Mouse (Mus musculus) stomach, postnatal 0 days (tissue): ENCODE measurements around the gene Rnf181. TPM values are rescaled to one million over a fixed set of nuclear protein-coding genes. Genes with fewer than 3 reads are reported as not detected.
A peak's percentile ranks its signal among the peaks of the same experiment; 100 is the strongest.

Experiments
- ATAC-seq: fragments of 200-750 bp; cut with Nextera tagmentation; 2 replicates; pipeline ENCODE4 v1.8.0; 2017; ENCODE audit not compliant: low FRiP score, low TSS enrichment
- DNase-seq: peaks from one replicate; pipeline ENCODE4 v3.0.0-alpha.2; 2016; ENCODE audit warnings: low spot score
- H3K27ac ChIP-seq: fragments of 300-500 bp; sonication (generic); replicated peaks from 2 replicates; pipeline ENCODE4 v1.5.1; 2014; ENCODE audit warnings: mild to moderate bottlenecking, control low read depth
- H3K27me3 ChIP-seq: fragments of 300-500 bp; sonication (generic); 2 replicates; pipeline ENCODE4 v1.6.1; 2014; ENCODE audit warnings: low read length; ENCODE audit not compliant: control insufficient read depth, insufficient read depth
- H3K36me3 ChIP-seq: fragments of 300-500 bp; sonication (generic); 2 replicates; pipeline ENCODE4 v1.6.1; 2014; ENCODE audit warnings: low read length, mixed read lengths; ENCODE audit not compliant: control insufficient read depth, insufficient read depth
- H3K4me1 ChIP-seq: fragments of 300-500 bp; sonication (generic); replicated peaks from 2 replicates; pipeline ENCODE4 v1.6.1; 2014; ENCODE audit warnings: antibody characterized with exemption; ENCODE audit not compliant: control insufficient read depth, insufficient read depth
- H3K4me2 ChIP-seq: fragments of 300-500 bp; sonication (generic); replicated peaks from 2 replicates; pipeline ENCODE4 v1.6.1; 2014; ENCODE audit warnings: low read depth, mild to moderate bottlenecking, control low read depth, moderate library complexity
- H3K4me3 ChIP-seq: fragments of 300-500 bp; sonication (generic); 2 replicates; pipeline ENCODE4 v1.5.1; 2014; ENCODE audit warnings: low read depth, low read length, control low read depth
- H3K9ac ChIP-seq: fragments of 300-500 bp; sonication (generic); 2 replicates; pipeline ENCODE4 v1.6.1; 2014; ENCODE audit warnings: mild to moderate bottlenecking, low read length, control low read depth, mixed read lengths
- H3K9me3 ChIP-seq: fragments of 300-500 bp; sonication (generic); 2 replicates; pipeline ENCODE4 v1.6.1; 2016; ENCODE audit warnings: low read length; ENCODE audit not compliant: control insufficient read depth
- CTCF ChIP-seq: IDR thresholded peaks from 2 replicates; pipeline ENCODE4 v1.5.1; 2016; ENCODE audit warnings: antibody characterized with exemption, low read depth, mild to moderate bottlenecking, moderate library complexity
- EP300 ChIP-seq: optimal IDR thresholded peaks from 2 replicates; pipeline ENCODE3; 2016; ENCODE audit warnings: antibody characterized with exemption
- WGBS: fragments of 180-500 bp; shearing (Covaris S2); extraction: QIAGEN DNeasy Blood & Tissue Kit; methylation state at CpG from one replicate; pipeline ENCODE4 v1.1.7; 2014; 5-methylcytosine and 5-hydroxymethylcytosine counted together
- polyA plus RNA-seq: library from polyadenylated mRNA; unstranded; fragments of >200 nt; fragmentation: Nextera tagmentation; extraction: Ambion mirVana; gene quantifications from 2 replicates; pipeline ENCODE4 v1.2.1, GENCODE M21; 2015

Gene Rnf181
- polyA plus RNA-seq, 1 experiment from 2014 or later: 136 TPM

GRCm38 (mm10) chr6:72396837-72397251 lies 30.1 kb upstream of the Rnf181 start:
- Histone ChIP-seq H3K4me3 (no peak overlapping the region), H3K9me3 (no peaks in the 10 kb centered on the region), H3K27ac (no peak overlapping the region), H3K4me1 (no peaks in the 10 kb centered on the region), H3K27me3 (no peaks in the 10 kb centered on the region), H3K9ac (no peak overlapping the region), H3K36me3 (no peaks in the 10 kb centered on the region), H3K4me2 (no peak overlapping the region)
- WGBS: 67% methylated on average over 10 of the region's 10 CpGs
- DNase-seq (no peak), ATAC-seq (no peak)
- TF ChIP-seq CTCF (no peak), EP300 (no peak)

GRCm38 (mm10) chr6:72392341-72392740 lies 25.6 kb upstream of the Rnf181 start:
- no peak overlapping the region for H3K27ac ChIP-seq
- DNase-seq (no peak), ATAC-seq (no peak)
- no peak overlapping the region for H3K4me2 ChIP-seq
- 92% methylated on average over 5 of the region's 5 CpGs for WGBS
- H3K9ac ChIP-seq: no peak overlapping the region
- H3K27me3 ChIP-seq: no peaks in the 10 kb centered on the region
- H3K4me3 ChIP-seq: no peak overlapping the region
- H3K36me3 ChIP-seq: no peaks in the 10 kb centered on the region
- no peaks in the 10 kb centered on the region for H3K9me3 ChIP-seq
- TF ChIP-seq EP300 (no peak), CTCF (peak; percentile 16; the same call in 1 of the 2 replicates)
- H3K4me1 ChIP-seq: peaks cover 9% of the 10 kb centered on the region; the same call in 1 of the 2 replicates

- Histone ChIP-seq H3K4me3 (peak overlapping the region; percentile 63), H3K27ac (peak overlapping the region; percentile 99), H3K27me3 (no peaks in the 10 kb centered on the region), H3K4me1 (peaks cover 9% of the 10 kb centered on the region; the same call in 1 of the 2 replicates), H3K4me2 (peak overlapping the region; percentile 69), H3K9ac (peak overlapping the region; percentile 80), H3K9me3 (no peaks in the 10 kb centered on the region), H3K36me3 (0 out of 2 replicates have a peak, but pooled peaks cover 2% of the 10 kb centered on the region)
- TF ChIP-seq EP300 (no peak), CTCF (no peak; the same call in none of the 2 replicates)
- 12% methylated on average over 12 of the region's 12 CpGs for WGBS
- peak; percentile 54 for ATAC-seq
- peak; percentile 49 for DNase-seq
Measured at GRCm38 (mm10) chr6:72390795-72391521, 24.2 kb upstream of the Rnf181 start.

DNA sequence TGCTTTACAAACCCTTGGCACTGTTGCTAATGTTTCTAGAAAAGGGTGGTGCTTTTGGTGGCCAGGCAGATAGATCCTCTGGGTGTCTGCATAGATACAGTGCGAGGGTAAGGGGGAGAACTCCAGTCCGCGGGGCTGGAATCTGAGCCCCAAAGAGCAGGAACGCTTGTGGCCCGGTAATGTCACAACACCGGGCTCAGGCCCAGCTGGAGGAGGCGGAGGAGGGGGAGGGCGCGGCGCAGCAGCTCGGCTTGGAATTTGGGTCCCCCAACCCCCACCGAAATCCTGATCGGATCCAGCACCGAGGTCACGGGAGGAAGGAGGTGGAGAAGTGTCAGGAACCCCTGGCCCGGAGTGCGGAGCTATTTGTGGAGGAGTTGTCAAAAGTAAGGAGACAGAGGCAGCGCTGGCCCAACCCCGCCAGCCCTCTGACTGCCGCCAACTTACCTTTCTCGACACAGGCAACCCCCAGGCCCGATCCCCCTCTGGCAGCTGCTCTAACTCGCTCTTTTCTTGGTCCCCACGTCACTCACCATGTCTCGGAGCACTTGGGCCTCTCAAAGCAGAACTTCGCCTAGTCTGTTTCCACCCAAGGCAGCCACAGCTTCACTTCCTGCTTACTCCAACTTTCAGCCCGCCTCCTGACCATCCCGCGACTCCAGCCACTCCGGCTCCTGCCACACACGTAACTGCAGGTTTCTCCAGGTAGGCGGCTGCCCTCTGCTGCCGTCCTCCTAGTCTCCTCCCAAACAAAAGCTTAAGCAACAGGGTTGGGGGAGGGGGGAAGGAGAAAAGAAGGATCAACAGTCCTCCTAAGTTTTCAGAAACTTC lies 23.4 kb upstream of the Rnf181 start, which contains the start of gene Vamp8:
Gene Vamp8, minus strand, starts transcription at position 763 of the 831 bp plus-strand sequence.
- Histone ChIP-seq H3K9me3 (no peaks in the 10 kb centered on the region), H3K4me3 (peak within 1 kb of the TSS; percentile 63), H3K27me3 (no peaks in the 10 kb centered on the region), H3K27ac (peak within 1 kb of the TSS; percentile 99), H3K4me1 (peaks cover 9% of the 10 kb centered on the region; the same call in 1 of the 2 replicates), H3K9ac (peak within 1 kb of the TSS; percentile 80), H3K4me2 (peak within 1 kb of the TSS; percentile 69), H3K36me3 (peaks cover 4% of the 10 kb centered on the region; the same call in 1 of the 2 replicates)
- peak; percentile 91 for ATAC-seq
- TF ChIP-seq EP300 (no peak), CTCF (peak; percentile 65)
- WGBS: under 1% methylated on average over 26 of the region's 33 CpGs
- peak; percentile 91 for DNase-seq

DNA sequence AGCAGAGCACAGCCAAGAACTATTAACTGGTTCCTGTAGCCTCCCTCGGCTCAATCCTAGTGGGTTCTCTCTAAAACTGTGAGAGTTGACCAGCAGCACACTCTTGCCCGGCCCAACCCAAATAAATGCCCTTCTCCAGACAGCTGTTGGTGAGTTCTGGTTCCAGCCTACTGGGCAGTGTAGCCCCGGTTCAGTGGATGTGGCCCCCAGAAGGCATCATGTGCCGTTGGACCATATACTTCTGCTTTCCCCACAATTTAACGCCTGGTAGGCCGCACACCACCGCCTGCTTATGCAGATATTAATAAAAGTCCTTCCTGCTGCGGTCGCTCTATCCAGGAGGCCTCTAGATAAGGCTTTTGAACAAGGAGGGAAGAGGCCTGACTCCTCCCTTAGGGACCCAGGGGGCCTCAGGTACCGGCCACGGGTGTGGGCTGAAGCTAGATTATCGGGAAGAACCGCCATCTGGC lies 22.8 kb upstream of the Rnf181 start:
- H3K4me3 ChIP-seq: peak overlapping the region; percentile 63
- H3K9me3 ChIP-seq: no peaks in the 10 kb centered on the region
- no peaks in the 10 kb centered on the region for H3K27me3 ChIP-seq
- peak overlapping the region; percentile 99 for H3K27ac ChIP-seq
- peak overlapping the region; percentile 69 for H3K4me2 ChIP-seq
- 4% methylated on average over 13 of the region's 13 CpGs for WGBS
- H3K9ac ChIP-seq: peak overlapping the region; percentile 80
- H3K4me1 ChIP-seq: peaks cover 9% of the 10 kb centered on the region; the same call in 1 of the 2 replicates
- H3K36me3 ChIP-seq: peaks cover 6% of the 10 kb centered on the region; the same call in 1 of the 2 replicates
- TF ChIP-seq EP300 (no peak), CTCF (no peak)
- DNase-seq (peak; percentile 66), ATAC-seq (peak; percentile 64)
